Mouse (Mus musculus) hindbrain, embryonic 12.5 days (tissue): Measurements from ENCODE around the gene Fcgrt. TPM values are rescaled to one million over a fixed set of nuclear protein-coding genes. Genes with fewer than 3 reads are reported as not detected.
"Not testable (repeated sequence)": the region's sequence is repeated elsewhere in the genome, so short reads cannot be mapped to it uniquely, and the experiment has no call there.

Experiments used
- ATAC-seq: fragments of 200-750 bp; cut with Nextera tagmentation; 2 replicates; pipeline ENCODE4 v1.8.0; 2017; ENCODE audit warnings: moderate TSS enrichment; ENCODE audit not compliant: low FRiP score
- H3K27ac ChIP-seq: fragments of 300-500 bp; sonication (generic); 2 replicates; pipeline ENCODE4 v1.5.1; 2016; ENCODE audit warnings: mild to moderate bottlenecking
- H3K27me3 ChIP-seq: fragments of 300-500 bp; sonication (generic); 2 replicates; pipeline ENCODE4 v1.6.1; 2016; ENCODE audit warnings: mild to moderate bottlenecking
- H3K36me3 ChIP-seq: fragments of 300-500 bp; sonication (generic); 2 replicates; pipeline ENCODE4 v1.6.1; 2016; ENCODE audit warnings: mild to moderate bottlenecking
- H3K4me1 ChIP-seq: fragments of 300-500 bp; sonication (generic); 2 replicates; pipeline ENCODE4 v1.6.1; 2016
- H3K4me2 ChIP-seq: fragments of 300-500 bp; sonication (generic); replicated peaks from 2 replicates; pipeline ENCODE4 v1.6.1; 2016; ENCODE audit warnings: mild to moderate bottlenecking
- H3K4me3 ChIP-seq: fragments of 300-500 bp; sonication (generic); 2 replicates; pipeline ENCODE4 v1.5.1; 2016; ENCODE audit warnings: mild to moderate bottlenecking
- H3K9ac ChIP-seq: fragments of 300-500 bp; sonication (generic); 2 replicates; pipeline ENCODE4 v1.6.1; 2016; ENCODE audit warnings: mild to moderate bottlenecking, moderate library complexity
- H3K9me3 ChIP-seq: fragments of 300-500 bp; sonication (generic); replicated peaks from 2 replicates; pipeline ENCODE4 v1.6.1; 2016; ENCODE audit warnings: mild to moderate bottlenecking
- WGBS: fragments of 180-500 bp; shearing (Covaris S2); methylation state at CpG from one replicate; pipeline ENCODE4 v1.1.7; 2016; 5-methylcytosine and 5-hydroxymethylcytosine counted together
- polyA plus RNA-seq: library from polyadenylated mRNA; unstranded; fragments of >200 nt; fragmentation: Nextera tagmentation; extraction: Ambion mirVana; gene quantifications from 2 replicates; pipeline ENCODE4 v1.2.1, GENCODE M21; 2016

The Fcgrt gene
- polyA plus RNA-seq, 1 experiment from 2014 or later, result 20.2 TPM

GRCm38 (mm10) chr7:45102940-45103585 is 588 bp downstream of the Fcgrt start:
- H3K4me2 ChIP-seq, result peak overlapping the region; percentile 13
- H3K4me3 ChIP-seq, result no peak overlapping the region
- ATAC-seq, result no peak
- no peak overlapping the region for H3K9ac ChIP-seq
- no peaks in the 10 kb centered on the region for H3K27me3 ChIP-seq
- H3K9me3 ChIP-seq, result no peaks in the 10 kb centered on the region
- H3K4me1 ChIP-seq, result 0 out of 2 replicates have a peak, but pooled peaks cover 5% of the 10 kb centered on the region
- 65% methylated on average over 9 of the region's 9 CpGs for WGBS
- H3K36me3 ChIP-seq, result no peaks in the 10 kb centered on the region
- H3K27ac ChIP-seq, result 0 out of 2 replicates have a peak overlapping the region, but pooled peaks have one; percentile 24

- Histone ChIP-seq H3K27me3 (no peaks in the 10 kb centered on the region), H3K27ac (no peak overlapping the region), H3K9ac (no peak overlapping the region), H3K4me1 (0 out of 2 replicates have a peak, but pooled peaks cover 5% of the 10 kb centered on the region), H3K4me2 (no peak overlapping the region), H3K4me3 (no peak overlapping the region), H3K36me3 (no peaks in the 10 kb centered on the region), H3K9me3 (no peaks in the 10 kb centered on the region)
- WGBS, result 90% methylated on average over 11 of the region's 11 CpGs
- ATAC-seq, result no peak
These were observed 1.2 kb downstream of the Fcgrt start for GRCm38 (mm10) chr7:45102441-45102840.

GRCm38 (mm10) chr7:45100046-45100445 is 3.6 kb downstream of the Fcgrt start:
- no peak overlapping the region for H3K27ac ChIP-seq
- no peak for ATAC-seq
- H3K4me3 ChIP-seq, result no peak overlapping the region
- no peak overlapping the region for H3K9ac ChIP-seq
- no peaks in the 10 kb centered on the region for H3K4me1 ChIP-seq
- H3K36me3 ChIP-seq, result no peaks in the 10 kb centered on the region
- no peaks in the 10 kb centered on the region for H3K9me3 ChIP-seq
- 95% methylated on average over 6 of the region's 6 CpGs for WGBS
- no peak overlapping the region for H3K4me2 ChIP-seq
- H3K27me3 ChIP-seq, result no peaks in the 10 kb centered on the region

- Histone ChIP-seq H3K4me1 (no peaks in the 10 kb centered on the region), H3K27me3 (no peaks in the 10 kb centered on the region), H3K4me2 (no peak overlapping the region), H3K9me3 (no peaks in the 10 kb centered on the region), H3K36me3 (no peaks in the 10 kb centered on the region), H3K27ac (no peak overlapping the region), H3K9ac (no peak overlapping the region), H3K4me3 (no peak overlapping the region)
- ATAC-seq, result no peak
- WGBS, result 88% methylated on average over 8 of the region's 8 CpGs
These were observed 5.0 kb downstream of the Fcgrt start for GRCm38 (mm10) chr7:45098541-45099240.

- H3K4me3 ChIP-seq, result no peak overlapping the region
- 72% methylated on average over 6 of the region's 6 CpGs for WGBS
- no peak overlapping the region for H3K27ac ChIP-seq
- peaks cover 7% of the 10 kb centered on the region for H3K4me1 ChIP-seq
- H3K27me3 ChIP-seq, result no peaks in the 10 kb centered on the region
- no peaks in the 10 kb centered on the region for H3K36me3 ChIP-seq
- H3K9ac ChIP-seq, result no peak overlapping the region
- no peaks in the 10 kb centered on the region for H3K9me3 ChIP-seq
- no peak for ATAC-seq
- no peak overlapping the region for H3K4me2 ChIP-seq
These were observed 6.2 kb downstream of the Fcgrt start for GRCm38 (mm10) chr7:45097479-45097878.

GRCm38 (mm10) chr7:45095965-45096364 is 7.7 kb downstream of the Fcgrt start:
- not testable (repeated sequence) for H3K27ac ChIP-seq, H3K27me3 ChIP-seq, H3K4me3 ChIP-seq, H3K4me2 ChIP-seq, ATAC-seq, H3K36me3 ChIP-seq, H3K9ac ChIP-seq, H3K9me3 ChIP-seq
- WGBS, result 94% methylated on average over 14 of the region's 14 CpGs
- H3K4me1 ChIP-seq, result peaks cover 16% of the 10 kb centered on the region

- no peaks in the 10 kb centered on the region for H3K36me3 ChIP-seq
- H3K4me1 ChIP-seq, result peaks cover 19% of the 10 kb centered on the region
- H3K4me2 ChIP-seq, result no peak overlapping the region
- H3K4me3 ChIP-seq, result no peak overlapping the region
- H3K9me3 ChIP-seq, result no peaks in the 10 kb centered on the region
- WGBS, result 82% methylated on average over 6 of the region's 6 CpGs
- peaks cover 3% of the 10 kb centered on the region; the same call in 1 of the 2 replicates for H3K27me3 ChIP-seq
- ATAC-seq, result no peak
- no peak overlapping the region for H3K9ac ChIP-seq
- H3K27ac ChIP-seq, result no peak overlapping the region
These were observed 8.3 kb downstream of the Fcgrt start for GRCm38 (mm10) chr7:45095367-45095766.

GRCm38 (mm10) chr7:45094121-45094520 is 9.5 kb downstream of the Fcgrt start:
- Histone ChIP-seq H3K27me3 (peaks cover 3% of the 10 kb centered on the region; the same call in 1 of the 2 replicates), H3K9ac (no peak overlapping the region), H3K4me1 (peaks cover 19% of the 10 kb centered on the region), H3K36me3 (no peaks in the 10 kb centered on the region), H3K4me2 (no peak overlapping the region), H3K9me3 (no peaks in the 10 kb centered on the region), H3K27ac (no peak overlapping the region), H3K4me3 (no peak overlapping the region)
- no peak for ATAC-seq
- 55% methylated on average over 7 of the region's 7 CpGs for WGBS

- Histone ChIP-seq H3K4me3 (no peak overlapping the region), H3K27me3 (peaks cover 3% of the 10 kb centered on the region; the same call in 1 of the 2 replicates), H3K9ac (no peak overlapping the region), H3K4me1 (peaks cover 19% of the 10 kb centered on the region), H3K36me3 (peaks cover under 1% of the 10 kb centered on the region; the same call in 1 of the 2 replicates), H3K27ac (peak overlapping the region; percentile 40; the same call in 1 of the 2 replicates), H3K4me2 (no peak overlapping the region; the same call in 1 of the 2 replicates), H3K9me3 (no peaks in the 10 kb centered on the region)
- no peak for ATAC-seq
- WGBS, result 28% methylated on average over 17 of the region's 18 CpGs
These were observed 10.1 kb downstream of the Fcgrt start for GRCm38 (mm10) chr7:45093516-45093905.

GRCm38 (mm10) chr7:45092828-45093515 is 10.7 kb downstream of the Fcgrt start:
- Histone ChIP-seq H3K27ac (peak overlapping the region; percentile 40), H3K9me3 (no peaks in the 10 kb centered on the region), H3K4me2 (no peak overlapping the region), H3K9ac (no peak overlapping the region), H3K4me3 (no peak overlapping the region), H3K36me3 (peaks cover 5% of the 10 kb centered on the region; the same call in 1 of the 2 replicates), H3K4me1 (peaks cover 19% of the 10 kb centered on the region), H3K27me3 (peaks cover 3% of the 10 kb centered on the region; the same call in 1 of the 2 replicates)
- 55% methylated on average over 12 of the region's 12 CpGs for WGBS
- no peak for ATAC-seq

- H3K36me3 ChIP-seq, result peaks cover 15% of the 10 kb centered on the region
- peak within 1 kb of the TSS; percentile 60 for H3K27ac ChIP-seq
- H3K4me1 ChIP-seq, result peaks cover 19% of the 10 kb centered on the region
- peak within 1 kb of the TSS; percentile 48 for H3K4me3 ChIP-seq
- peaks cover 3% of the 10 kb centered on the region; the same call in 1 of the 2 replicates for H3K27me3 ChIP-seq
- H3K9me3 ChIP-seq, result no peaks in the 10 kb centered on the region
- WGBS, result 0% methylated on average over 16 of the region's 16 CpGs
- peak; percentile 91 for ATAC-seq
- peak within 1 kb of the TSS; percentile 60 for H3K9ac ChIP-seq
- peak within 1 kb of the TSS; percentile 63 for H3K4me2 ChIP-seq
These were observed 11.6 kb downstream of the Fcgrt start, which contains the start of gene Rcn3 for GRCm38 (mm10) chr7:45092048-45092447. Gene Rcn3, minus strand, starts transcription at chr7:45092221.
